Mouse (Mus musculus): ENCODE data around the gene Cdk12.

Cdk12 gene

DNA sequence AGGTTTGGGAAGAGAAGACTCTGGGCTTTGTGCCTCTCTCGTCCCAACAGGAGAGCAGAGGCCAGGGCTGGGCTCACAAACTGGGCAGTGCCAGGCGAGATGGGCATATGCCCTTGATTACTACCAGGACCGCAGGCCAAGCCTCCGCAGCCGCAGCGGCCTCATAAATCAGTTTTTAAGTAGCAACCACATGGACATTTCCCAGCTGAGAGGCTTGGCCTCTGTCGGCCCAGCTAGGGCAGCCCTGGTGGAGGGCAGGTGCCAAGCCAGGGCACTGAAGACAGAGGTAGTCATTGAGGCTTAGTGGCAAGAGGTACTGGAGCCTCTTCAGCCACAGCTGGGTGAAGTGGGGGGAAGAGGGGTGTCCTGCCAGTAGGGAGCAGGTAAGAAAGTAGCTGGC, 114.6 kb downstream of the Cdk12 start:
- no peak for DNase-seq (ENCODE audit: low read depth, low spot score)

DNA sequence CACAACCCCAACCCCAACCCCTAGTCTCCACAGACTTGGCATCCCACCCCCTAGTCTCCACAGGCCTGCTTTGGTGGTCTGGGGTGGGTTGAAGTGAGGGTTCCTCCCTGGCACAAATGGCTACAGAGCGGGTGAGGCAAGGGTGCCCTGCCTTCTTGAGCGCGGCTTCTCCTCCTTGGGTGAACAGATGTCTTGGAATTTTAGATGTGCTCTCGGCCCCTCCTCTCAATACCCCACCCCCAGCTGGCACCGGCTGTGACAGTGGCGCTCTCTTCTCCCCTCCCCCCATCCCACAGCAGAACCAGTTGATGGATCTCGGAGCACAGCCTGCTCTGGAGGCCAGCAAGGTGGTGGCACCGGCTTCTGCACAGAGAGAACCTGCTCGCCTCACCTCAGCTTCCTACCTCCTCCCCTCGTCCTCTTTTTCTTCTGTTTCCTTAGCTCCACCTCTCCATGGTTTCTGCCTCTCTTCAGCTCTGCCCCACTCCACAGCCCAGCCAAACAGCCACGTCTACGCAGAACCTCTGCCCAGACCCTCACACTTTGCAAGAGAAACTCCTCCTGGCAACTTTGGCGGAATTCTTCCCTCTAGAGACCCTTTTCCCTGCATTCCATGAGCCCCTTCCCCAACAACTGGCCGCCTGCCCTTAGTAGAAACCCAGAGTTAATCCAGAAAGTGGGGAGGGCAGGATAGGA, 115.7 kb downstream of the Cdk12 start:
- no peak for DNase-seq (ENCODE audit: low read depth, low spot score)

DNA sequence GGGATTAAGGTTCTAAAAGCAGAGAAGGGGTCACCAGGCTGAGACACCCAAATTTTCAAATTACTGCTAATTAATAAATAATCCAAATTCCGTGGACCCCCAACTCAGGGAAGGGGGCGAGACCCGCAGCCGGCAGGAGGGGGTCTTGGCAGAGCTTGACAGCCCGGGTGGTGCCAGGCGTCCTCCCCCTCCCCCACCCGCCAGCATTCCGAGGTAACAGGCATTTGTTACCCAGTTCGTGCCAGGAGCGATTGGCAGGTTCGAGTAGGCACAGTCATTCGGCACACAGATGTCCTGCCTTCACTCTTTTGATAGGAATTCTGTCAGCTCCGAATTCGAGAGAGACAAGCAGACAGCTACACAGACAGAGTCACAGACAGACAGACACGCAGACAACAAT, 116.3 kb downstream of the Cdk12 start:
- no peak for DNase-seq (ENCODE audit: low read depth, low spot score)

DNA sequence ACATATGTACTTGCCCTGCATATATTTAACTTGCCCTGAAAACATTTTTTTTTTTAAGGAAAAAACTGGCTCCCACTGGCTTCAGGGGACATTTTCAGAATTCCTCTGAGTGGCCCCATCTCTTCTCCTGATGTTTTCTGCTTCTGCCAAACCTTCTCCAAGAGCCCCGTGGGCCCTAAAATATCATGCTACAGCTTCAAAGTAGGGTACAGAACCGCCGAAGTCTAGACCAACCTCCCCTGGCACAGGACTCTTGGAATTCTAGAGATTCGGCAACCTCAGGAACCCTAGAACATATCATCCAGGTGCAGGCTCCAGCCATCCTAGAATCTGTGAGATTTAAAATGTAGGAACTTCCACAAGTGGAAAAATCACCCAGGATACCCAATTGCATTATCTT, 116.7 kb downstream of the Cdk12 start:
- no peak for DNase-seq (ENCODE audit: low read depth, low spot score)

DNA sequence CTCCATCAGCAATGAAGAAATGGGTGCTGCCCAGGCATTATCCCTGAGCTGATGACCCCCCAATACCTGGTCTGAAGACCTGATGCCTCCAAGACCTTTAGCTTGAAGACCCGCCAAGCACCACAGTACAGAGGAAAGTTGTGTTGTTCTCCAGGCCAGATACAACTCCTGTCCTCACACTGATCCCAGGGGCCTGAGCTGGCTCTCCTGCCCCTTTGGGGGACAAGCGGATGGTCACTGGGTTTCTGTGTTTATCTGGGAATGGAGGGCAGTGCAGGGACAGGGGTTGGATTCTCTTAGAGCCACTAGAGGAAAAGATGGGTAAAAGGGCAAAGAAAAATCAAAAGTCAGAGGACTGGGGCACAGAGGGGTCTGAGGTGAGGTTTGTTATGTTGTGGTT, 117.1 kb downstream of the Cdk12 start:
- no peak for DNase-seq (ENCODE audit: low read depth, low spot score)

DNA sequence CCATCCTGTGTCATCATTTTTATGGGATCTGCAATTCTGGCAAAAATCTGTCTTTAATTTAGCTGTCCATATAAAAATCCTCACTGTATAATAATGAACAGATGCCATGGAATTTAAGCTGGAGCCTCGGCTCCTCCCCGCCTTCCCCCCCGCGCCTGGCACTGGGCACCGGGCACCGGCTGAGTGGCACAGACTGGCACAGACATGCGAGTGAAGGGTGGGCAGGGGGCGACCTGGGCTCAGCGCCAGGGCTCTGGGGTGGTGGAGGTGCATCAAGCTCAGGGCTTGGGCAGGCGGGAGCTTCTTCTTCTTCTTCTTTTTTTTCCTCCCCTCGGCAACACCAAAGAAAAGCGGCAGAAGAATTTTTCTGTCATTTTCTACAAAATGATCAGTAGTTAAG, 117.5 kb downstream of the Cdk12 start:
- no peak for DNase-seq (ENCODE audit: low read depth, low spot score)

DNA sequence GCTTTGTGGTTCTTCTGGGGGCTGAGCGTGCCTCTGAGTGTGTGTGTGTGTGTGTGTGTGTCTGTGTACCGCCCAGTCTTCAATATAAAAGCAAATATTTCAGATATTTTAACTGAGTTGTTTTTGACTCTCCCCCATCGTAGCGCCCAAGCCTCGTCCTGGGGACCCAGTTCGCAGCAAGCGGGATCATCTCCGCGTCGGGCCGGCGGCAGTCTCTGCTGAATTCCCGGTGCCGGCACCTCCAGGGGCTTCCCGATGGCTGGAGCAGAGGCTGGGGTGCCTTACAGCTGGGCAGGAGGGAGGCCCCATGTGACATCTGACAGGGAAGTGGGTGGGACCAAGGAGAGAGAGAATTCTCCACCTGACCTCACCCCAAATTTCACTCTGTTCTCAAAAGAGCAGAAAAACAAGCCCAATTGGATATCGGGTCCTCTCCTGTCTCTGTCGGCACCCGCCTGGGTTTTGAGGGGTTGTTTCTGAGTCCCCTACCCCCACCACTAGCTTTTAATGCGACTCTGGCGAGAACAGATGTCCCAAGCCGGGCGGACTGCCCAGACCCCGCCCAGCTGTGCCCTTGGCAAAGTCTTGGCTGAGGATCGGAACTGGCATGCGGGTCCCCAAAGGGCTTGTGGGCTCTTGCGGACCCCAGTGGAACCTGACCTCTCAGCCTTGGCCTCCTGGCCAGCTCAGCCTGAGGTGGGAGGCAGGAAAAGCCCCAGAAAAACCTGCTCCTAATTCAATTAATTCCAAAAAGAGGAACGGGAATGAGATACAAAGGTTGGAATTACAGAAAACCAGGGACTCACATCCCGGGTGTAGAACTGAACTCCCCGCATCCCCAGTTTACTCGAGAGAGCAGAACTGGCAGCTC, 118.2 kb downstream of the Cdk12 start:
- no peak for DNase-seq (ENCODE audit: low read depth, low spot score)

DNA sequence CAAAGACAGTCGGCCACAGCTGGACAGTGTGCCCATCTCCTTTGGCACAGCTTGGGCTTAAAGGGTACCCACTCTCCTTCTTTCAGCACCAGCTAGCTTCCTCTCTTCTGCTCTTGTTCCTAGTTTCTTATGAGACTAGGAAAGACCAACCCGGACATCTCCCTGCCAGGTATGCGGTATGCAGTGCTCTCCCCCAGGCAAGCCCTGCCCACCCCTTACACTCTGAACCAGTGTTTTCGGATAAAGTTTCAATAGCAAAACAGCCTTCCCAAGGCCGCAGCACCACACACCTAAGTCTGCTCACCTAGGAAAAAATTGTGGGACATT, 118.8 kb downstream of the Cdk12 start:
- DNase-seq (ENCODE audit: low read depth, low spot score), result no peak

DNA sequence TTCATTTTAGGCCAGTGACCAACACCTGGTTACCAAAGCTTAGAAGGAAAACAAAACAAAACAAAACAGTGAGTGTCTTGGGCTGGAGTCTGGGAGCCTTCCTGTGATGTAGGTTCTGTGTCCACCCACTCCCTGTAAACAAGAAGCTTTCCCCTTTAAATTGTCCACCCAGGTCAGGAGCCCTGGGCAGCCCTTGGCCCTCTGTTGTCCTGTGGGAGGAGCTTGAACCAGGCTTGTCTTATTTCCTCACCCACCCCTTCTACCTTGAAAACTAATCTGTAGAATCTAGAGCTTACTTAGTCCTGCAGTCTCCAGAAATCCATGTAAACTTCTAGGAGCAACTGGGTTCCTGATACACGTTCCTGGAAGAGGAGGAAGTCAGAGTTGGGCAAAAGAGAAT, 119.3 kb downstream of the Cdk12 start:
- DNase-seq (ENCODE audit: low read depth, low spot score), result no peak

DNA sequence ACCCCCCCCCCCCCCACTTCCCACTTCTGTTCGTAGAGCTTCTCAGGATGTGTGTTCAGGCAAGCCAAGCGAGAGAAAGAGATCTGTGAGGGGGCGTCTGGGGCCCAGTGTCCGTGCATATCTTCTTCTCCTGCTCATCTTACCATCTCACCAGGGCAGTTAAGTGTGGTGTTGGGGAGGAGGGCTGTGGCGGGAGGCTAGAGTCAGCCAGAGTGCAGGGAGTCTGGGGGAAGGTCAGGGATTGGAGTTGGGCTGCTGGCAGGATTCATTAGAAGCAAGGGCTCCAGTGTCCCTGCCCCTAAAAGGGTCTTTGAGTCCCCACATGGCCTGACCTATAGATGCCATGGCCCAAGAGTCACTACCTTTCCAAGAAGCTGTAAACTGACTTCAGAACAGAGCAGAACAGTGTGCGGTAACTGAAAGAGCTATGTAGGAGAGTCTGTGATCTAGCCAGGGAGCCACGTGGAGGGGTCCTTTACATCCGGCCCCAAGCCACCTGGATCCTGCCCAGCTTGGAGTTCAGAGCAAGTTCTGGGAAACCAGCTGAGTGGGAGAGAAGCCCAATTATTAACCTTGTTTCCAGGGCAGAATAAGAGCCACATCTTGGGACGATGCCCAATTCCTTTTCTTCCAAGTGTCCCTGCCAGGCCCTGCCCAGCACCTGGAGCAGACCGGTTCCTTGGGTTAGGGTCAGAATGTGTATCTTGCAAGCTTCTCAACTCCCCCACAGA, 120.4 kb downstream of the Cdk12 start:
- DNase-seq (ENCODE audit: low read depth, low spot score), result no peak

DNA sequence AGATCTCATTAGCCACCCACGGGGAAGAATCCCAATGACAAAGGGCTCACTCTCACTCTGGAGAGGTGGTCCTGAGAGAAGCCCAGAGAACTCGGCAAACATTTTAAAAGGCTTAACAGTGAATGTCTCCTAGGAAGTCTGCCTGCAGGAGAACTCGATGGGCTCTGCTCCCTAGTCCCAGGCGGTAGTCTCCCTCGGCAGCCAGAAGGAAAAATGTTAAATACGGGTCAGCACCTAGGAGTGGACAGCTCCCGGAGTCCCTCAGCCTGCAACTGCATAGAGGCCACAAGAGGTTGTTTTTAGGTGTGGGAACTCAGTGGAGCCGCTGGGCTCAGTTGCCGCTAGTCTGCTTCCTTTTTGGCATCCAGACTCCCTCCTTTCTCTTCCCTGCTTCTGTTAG, 121.1 kb downstream of the Cdk12 start:
- DNase-seq (ENCODE audit: low read depth, low spot score), result no peak

DNA sequence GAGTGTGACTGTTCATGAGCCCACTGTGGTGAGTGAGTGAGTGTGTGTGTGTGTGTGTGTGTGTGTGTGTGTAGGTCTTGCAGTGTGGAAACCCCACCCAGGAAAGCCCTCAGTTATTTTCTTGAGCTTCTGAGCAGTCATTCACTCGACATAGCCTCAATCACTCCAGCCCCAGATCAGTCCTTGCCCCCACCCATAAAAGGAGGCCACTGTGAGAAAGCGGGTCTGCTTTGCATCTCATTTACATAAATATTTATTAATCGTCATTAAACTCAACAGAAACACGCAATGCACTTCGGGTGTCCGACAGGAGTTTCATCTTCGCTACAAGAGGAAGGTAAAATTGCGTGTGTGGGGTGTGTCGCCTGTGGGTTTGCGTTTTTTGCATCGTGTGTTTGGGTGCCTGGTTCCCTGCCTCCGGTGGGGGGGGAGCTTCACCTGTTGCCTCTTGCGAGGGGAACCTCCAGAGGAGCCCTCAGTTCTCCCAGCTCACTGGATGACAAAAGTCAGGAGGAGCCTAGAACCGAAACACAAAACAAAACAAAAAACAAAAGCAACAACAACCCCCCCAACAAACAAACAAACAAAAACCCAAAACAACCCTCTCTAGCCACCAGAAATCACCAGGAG, 122.4 kb downstream of the Cdk12 start:
- DNase-seq (ENCODE audit: low read depth, low spot score), result no peak

DNA sequence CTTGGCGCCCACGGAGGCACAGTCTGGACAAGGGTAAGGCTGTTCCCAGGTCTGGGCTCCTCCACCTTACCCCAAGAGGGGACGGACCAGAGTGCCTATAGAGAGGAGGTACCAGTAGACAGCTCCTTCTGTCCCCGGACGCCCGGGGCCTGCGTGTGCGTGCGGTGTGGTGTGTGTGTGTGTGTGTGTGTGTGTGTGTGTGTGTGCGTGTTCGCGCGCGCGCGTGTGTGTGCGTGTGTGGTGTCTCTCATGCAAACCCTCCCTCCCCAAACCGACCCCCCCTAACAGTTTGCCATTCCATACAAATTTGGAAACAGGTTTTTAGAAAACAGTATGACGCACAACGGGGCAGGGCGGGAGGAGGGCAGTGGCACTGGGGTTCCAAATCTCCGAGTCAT, 123.0 kb downstream of the Cdk12 start:
- DNase-seq (ENCODE audit: low read depth, low spot score), result no peak

DNA sequence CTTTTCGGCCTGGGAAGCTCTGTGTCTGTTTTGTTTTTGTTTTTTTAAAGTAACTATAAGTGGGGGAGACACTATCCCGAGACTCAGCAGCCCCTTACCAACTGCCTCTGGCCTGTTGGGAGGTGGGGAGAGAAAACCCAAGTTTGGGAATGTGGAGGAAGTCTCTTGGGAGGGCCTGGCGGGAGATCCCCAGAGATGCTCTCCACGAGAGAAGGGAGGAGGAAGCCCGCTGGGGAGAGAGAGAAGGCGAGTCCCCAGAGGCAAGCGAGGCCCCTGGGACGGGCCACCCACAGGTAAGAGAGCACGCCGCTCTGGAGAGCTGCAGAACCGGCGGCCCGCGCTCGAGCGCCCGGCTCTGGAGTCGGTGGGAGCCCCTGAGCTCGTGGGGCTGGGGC, 123.9 kb downstream of the Cdk12 start:
- no peak for DNase-seq (ENCODE audit: low read depth, low spot score)

DNA sequence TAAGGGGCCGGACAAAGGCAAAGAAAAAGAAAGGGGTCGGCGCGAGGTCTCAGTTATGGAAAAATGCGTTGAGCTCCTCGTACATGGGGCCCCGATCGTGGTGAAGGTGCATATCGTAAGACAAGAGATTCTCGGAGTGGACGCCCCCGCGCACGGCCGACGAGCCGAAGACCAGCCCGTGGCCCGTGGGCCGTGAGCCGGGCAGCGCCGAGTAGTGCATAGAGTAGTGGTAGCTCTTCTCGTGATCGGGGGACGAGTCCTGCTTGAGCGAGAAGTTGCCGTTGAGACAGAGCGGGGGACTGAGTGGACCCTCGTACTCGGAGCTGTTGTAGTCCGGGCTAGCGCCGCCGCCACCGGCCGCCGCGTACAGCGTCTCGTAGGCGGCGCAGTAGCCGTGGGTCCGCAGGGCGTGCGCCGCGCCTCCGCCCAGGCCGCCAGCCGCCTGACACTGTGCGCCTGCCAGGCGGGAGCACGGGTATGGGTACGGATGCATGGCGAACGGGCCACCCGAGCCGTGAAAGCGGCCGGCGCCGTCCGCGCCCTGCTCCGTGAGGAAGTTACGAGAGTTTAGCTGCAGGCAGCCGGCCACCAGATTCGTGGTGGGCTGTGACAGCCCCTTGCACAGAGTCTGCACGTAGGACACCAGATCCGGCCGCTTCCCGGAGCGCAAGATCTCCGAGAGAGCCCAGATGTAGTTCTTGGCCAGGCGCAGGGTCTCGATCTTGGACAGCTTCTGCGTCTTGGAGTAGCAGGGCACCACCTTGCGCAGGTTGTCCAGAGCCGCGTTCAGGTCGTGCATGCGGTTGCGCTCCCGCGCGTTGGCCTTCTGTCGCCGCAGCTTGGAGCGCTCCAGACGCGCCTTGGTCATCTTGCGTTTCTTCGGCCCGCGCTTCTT, 124.5 kb downstream of the Cdk12 start:
- no peak for DNase-seq (ENCODE audit: low read depth, low spot score)

DNA sequence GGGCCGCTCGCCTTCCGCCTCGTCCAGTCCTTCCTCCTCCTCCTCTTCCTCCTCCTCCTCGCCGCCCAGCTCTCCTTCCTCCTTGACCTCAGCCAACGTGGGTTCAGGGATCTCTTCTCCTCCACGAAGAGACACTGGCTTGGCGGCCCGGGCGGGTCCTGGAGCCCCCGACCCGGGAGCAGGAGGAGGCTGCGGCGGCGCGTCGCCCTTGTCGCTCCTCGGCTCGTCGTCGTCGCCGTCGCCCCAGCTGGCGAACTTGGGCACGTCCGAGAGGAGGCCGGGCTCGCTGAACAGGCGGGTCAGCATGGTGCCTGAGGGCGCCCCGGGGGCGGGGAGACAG, 125.1 kb downstream of the Cdk12 start:
- DNase-seq (ENCODE audit: low read depth, low spot score), result no peak
